Mouse (Mus musculus): ENCODE measurements around the gene Pank2. TPM values are rescaled to one million over a fixed set of nuclear protein-coding genes. Genes with fewer than 3 reads are reported as not detected.

The Pank2 gene
- polyA plus RNA-seq, 1 experiment: 65.3 TPM

DNA sequence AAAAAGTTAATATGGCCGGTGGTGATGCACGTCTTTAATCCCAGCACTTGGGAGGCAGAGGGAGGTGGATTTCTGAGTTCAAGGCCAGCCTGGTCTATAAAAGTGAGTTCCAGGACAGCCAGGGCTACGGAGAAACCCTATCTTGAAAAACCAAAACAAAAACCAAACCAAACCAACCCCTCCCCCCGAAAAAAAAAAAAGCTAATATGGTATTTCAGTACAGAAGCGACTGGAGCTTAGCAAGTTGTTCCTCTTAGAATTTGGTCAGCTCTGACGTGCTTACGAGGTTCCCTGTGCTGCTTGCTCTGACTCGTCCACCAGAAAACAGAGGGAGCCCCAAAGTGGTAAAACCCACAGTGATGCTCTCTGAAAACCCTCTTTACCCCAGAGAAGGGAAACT, 3.6 kb upstream of the Pank2 start:
- no peaks in the 10 kb centered on the region for H3K4me1 ChIP-seq (ENCODE audit: control insufficient read depth, insufficient read depth, low read length)
- TF ChIP-seq POLR2A (IDR thresholded peaks at IDR 0.05; ENCODE audit: low read depth, low read length): no peak
- H3K4me3 ChIP-seq (ENCODE audit: insufficient read depth, low read length): no peak overlapping the region
- no peak overlapping the region for H3K27ac ChIP-seq (ENCODE audit: insufficient read depth, low read length)

DNA sequence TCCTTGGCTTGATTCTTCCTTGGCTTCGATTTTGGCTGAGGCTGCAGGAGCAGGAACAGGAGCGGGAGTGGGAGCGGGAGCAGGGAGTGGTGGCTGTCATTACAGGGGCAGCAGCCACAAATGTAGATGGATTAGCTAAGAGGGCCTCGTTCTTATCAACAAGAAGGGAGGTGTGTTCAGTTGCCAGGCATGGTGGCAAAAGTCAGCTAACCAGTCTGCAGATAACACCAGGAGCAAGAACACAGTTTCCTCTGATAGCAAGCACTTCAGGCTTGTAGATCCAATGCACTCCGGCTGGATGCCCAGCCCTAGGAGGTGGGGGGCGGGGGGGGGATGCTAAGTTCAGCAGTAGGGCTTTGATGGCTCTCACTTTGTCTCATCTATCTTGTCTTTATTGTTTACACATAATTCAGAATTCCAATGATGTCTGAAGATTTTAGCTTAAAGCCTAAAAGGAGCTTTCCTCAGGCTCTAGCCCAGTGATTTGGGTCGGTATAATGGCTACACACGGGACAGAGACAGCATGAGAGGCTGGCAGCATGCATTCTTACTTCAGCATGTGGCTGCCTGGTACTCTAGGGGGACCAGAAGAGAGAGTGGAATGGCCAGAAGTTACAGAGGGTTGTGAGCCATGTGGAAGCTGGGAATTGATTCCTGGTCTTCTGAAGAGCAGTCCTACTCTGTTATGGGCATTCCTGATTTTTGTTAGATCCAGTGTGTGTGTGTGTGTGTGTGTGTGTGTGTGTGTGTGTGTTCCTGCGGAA, 1.6 kb upstream of the Pank2 start:
- no peak overlapping the region for H3K4me3 ChIP-seq (ENCODE audit: insufficient read depth, low read length)
- H3K4me1 ChIP-seq (ENCODE audit: control insufficient read depth, insufficient read depth, low read length): peaks cover 3% of the 10 kb centered on the region; the same call in 1 of the 2 replicates
- no peak overlapping the region for H3K27ac ChIP-seq (ENCODE audit: insufficient read depth, low read length)
- no peak for TF ChIP-seq CTCF (IDR thresholded peaks at IDR 0.05; ENCODE audit: borderline replicate concordance, insufficient read depth, low read length)
- TF ChIP-seq POLR2A (IDR thresholded peaks at IDR 0.05; ENCODE audit: low read depth, low read length): no peak

DNA sequence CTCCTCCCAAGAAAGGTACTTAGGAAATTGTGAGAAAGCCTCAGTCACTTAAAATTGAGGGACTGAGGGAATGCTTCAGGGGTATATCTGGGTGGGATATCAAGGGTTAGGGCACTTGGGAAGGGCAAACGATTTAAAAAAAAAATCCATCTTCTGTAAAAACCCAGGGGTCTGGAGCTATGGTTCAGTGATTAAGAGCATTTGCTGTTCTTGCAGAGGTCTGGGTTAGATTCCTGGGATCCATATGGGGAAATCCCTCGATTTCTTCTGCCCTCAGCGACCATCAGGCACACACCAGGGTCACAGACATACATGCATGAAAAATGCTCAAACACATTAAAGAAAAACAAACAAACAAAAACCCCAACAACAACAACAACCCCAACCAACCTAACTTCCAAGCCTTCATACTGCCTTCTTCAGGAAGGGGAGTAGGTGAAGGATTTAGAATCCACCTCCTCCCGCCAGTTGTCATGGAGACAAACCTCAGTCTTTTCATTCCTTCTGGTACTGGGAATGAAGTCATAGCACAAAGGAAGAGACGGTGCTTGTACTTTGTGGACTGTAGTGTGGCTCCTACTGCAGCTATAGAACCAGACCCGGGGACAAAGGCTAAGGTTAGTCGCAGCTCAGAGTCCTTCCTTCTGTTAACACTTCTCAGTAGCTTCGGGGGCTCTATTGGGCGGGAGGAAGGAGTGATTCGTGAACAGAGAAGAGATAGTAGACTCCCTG, 648 bp upstream of the Pank2 start:
- H3K27ac ChIP-seq (ENCODE audit: insufficient read depth, low read length): peak overlapping the region; percentile 91
- H3K4me3 ChIP-seq (ENCODE audit: insufficient read depth, low read length): peak overlapping the region; percentile 69
- TF ChIP-seq CTCF (IDR thresholded peaks at IDR 0.05; ENCODE audit: borderline replicate concordance, insufficient read depth, low read length): no peak
- TF ChIP-seq POLR2A (IDR thresholded peaks at IDR 0.05; ENCODE audit: low read depth, low read length): no peak

DNA sequence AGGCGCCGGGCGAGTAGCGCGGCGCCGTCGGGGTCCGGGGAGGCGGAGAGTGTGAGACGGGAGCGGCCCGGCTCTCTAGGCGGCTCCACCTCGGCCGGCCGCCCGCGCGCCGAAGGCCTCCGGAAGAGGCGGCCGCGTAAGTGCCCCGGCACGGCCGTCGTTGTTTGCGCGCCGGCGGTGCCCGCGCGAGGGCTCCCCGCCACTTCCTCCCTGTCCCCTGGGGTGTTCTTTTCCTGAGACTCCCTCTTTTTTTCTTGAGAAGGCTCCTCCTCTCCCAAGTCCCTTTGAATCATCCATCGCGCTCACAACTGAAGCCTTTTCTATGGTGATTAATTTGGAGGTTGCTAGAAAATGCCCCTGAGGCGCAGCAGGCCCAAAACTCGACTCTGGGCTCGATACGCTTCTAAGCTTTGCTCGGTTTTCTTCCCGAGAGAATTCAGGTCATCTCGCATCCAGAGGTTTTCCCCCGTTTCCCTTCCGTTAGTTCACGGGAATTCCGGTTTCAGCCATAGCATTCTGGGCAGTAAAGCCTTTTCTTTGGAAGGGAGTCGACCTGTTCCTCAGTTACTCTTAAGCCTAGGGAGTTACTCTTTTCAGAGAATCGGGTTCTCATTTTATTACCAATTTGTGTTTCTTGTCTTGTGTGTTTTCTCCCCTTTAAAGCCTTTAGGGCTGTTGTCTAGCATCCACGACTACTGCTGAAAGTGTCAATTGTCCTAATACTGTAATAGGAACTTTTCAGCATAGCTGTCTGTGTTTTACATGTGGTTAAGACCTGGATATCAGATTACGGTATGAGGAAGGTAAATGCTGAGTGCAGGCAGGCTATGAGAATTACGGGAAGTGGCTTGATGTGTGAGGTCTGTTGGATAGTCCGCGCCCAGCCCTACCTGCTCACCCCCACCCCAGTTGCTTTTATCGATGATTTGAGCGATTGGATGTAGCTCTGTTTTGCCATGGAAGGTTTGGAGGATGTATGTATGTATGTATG, 680 bp downstream of the Pank2 start:
- TF ChIP-seq CTCF (IDR thresholded peaks at IDR 0.05; ENCODE audit: borderline replicate concordance, insufficient read depth, low read length) (no peak), POLR2A (IDR thresholded peaks at IDR 0.05; ENCODE audit: low read depth, low read length) (peak; percentile 17; the same call in 1 of the 2 replicates)
- H3K4me3 ChIP-seq (ENCODE audit: insufficient read depth, low read length): peak overlapping the region; percentile 81
- H3K4me1 ChIP-seq (ENCODE audit: control insufficient read depth, insufficient read depth, low read length): peaks cover 3% of the 10 kb centered on the region; the same call in 1 of the 2 replicates
- peak overlapping the region; percentile 94 for H3K27ac ChIP-seq (ENCODE audit: insufficient read depth, low read length)

More for the DNA sequence above, 648 bp upstream of the Pank2 start:
- peaks cover 3% of the 10 kb centered on the region; the same call in 1 of the 2 replicates for H3K4me1 ChIP-seq (ENCODE audit: control insufficient read depth, insufficient read depth, low read length)

DNA sequence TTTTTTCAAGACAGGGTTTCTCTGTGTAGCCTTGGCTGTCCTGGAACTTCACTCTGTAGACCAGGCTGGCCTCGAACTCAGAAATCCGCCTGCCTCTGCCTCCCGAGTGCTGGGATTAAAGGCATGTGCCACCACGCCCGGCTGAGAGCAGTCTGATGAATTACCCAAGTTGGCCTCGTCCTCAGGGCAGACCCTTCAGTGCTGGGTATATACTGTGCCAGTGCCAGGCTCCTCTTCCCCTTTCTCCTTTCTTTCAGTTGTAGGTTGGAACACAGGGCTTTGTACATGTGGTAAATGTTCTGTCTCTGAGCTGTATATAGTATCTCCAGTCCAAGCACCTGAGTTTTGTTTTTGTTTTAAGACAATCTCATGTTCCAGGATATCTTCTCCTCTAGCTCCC, 1.7 kb downstream of the Pank2 start:
- Histone ChIP-seq H3K4me3 (ENCODE audit: insufficient read depth, low read length) (peak overlapping the region; percentile 44), H3K4me1 (ENCODE audit: control insufficient read depth, insufficient read depth, low read length) (peaks cover 3% of the 10 kb centered on the region; the same call in 1 of the 2 replicates), H3K27ac (ENCODE audit: insufficient read depth, low read length) (no peak overlapping the region)
- TF ChIP-seq POLR2A (IDR thresholded peaks at IDR 0.05; ENCODE audit: low read depth, low read length): no peak
- TF ChIP-seq CTCF (IDR thresholded peaks at IDR 0.05; ENCODE audit: borderline replicate concordance, insufficient read depth, low read length): no peak

DNA sequence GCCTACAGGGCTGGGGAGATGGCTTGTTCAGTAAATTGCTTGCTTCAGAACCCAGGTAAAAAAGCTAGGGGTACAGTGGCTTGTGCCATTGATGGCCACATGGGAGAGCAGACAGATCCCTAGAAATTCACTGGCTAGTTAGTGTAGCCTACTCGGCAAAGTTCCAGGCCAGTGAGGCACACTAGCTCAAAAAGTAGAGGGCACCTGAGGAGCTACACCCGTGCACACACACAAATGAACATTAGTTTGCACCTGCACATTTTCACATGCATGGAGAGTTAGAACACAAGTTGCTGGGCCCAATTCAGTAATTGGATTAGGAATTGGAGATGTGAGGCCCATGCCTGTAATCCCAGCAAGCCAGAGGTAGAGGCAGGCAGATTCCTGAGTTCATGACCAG, 2.8 kb downstream of the Pank2 start:
- Histone ChIP-seq H3K4me1 (ENCODE audit: control insufficient read depth, insufficient read depth, low read length) (peaks cover 3% of the 10 kb centered on the region; the same call in 1 of the 2 replicates), H3K27ac (ENCODE audit: insufficient read depth, low read length) (no peak overlapping the region), H3K4me3 (ENCODE audit: insufficient read depth, low read length) (no peak overlapping the region; the same call in 1 of the 2 replicates)
- TF ChIP-seq CTCF (IDR thresholded peaks at IDR 0.05; ENCODE audit: borderline replicate concordance, insufficient read depth, low read length): no peak
- TF ChIP-seq POLR2A (IDR thresholded peaks at IDR 0.05; ENCODE audit: low read depth, low read length): no peak

DNA sequence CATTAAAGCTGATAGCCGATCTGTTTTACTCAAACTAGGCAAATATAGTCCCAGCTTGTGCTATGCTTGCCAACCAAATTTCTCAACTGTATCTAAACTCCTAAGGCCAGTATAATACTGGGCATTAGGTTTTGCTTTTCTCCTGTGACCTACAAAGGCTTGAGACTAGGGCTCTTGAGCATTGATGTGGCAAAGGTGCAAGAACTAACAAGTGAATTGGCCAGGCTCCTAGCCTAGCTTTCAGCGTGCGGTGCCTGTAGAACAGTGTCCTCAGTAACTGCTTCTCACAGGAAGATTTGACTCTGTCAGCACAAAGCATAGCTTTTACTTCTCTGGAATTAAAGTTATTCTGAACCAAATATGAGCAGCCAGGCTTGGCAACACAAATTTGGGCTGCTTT, 13.2 kb downstream of the Pank2 start:
- no peak overlapping the region for H3K4me3 ChIP-seq (ENCODE audit: insufficient read depth, low read length)
- TF ChIP-seq CTCF (IDR thresholded peaks at IDR 0.05; ENCODE audit: borderline replicate concordance, insufficient read depth, low read length) (no peak), POLR2A (IDR thresholded peaks at IDR 0.05; ENCODE audit: low read depth, low read length) (no peak)
- no peak overlapping the region for H3K27ac ChIP-seq (ENCODE audit: insufficient read depth, low read length)
- H3K4me1 ChIP-seq (ENCODE audit: control insufficient read depth, insufficient read depth, low read length): no peaks in the 10 kb centered on the region

DNA sequence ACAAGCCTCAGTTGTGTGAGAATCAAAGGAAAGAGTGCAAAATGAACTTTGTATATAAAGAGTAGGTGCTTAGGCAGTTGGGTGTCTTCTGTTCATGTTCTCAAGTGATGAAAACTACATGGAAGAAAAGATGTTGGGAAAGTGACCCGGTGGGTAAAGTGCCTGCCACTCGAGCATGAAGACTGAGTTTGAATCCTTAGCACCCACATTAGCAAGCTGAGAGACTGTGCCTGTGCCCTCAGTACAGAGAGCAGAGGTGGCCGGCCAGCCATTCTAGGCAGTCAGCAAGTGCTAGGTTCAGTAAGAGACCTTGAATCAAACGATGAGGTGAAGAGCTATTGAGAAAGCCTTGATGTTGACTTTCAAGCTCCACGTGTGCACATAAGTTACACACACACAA, 14.4 kb downstream of the Pank2 start:
- H3K4me1 ChIP-seq (ENCODE audit: control insufficient read depth, insufficient read depth, low read length): no peaks in the 10 kb centered on the region
- TF ChIP-seq POLR2A (IDR thresholded peaks at IDR 0.05; ENCODE audit: low read depth, low read length) (no peak), CTCF (IDR thresholded peaks at IDR 0.05; ENCODE audit: borderline replicate concordance, insufficient read depth, low read length) (no peak)
- no peak overlapping the region for H3K27ac ChIP-seq (ENCODE audit: insufficient read depth, low read length)
- no peak overlapping the region for H3K4me3 ChIP-seq (ENCODE audit: insufficient read depth, low read length)

DNA sequence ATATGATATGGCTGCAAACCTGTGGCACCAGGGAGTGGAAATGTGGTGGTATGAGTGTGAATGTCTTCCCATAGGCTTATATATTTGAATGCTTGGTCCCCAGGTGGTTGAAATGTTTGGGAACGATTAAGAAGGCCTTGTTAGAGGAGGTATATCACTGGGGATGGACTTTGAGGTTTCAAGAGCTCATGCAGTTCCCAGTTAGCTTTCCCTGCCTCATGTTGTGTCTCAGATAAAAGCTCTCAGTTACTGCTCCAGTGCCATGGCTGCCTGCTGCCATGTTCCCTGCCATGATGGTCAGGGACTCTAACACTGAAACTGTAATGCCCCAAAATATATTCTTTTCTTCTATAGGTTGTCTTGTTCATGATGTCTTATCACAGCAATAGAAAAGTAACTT, 19.3 kb downstream of the Pank2 start:
- no peaks in the 10 kb centered on the region for H3K4me1 ChIP-seq (ENCODE audit: control insufficient read depth, insufficient read depth, low read length)
- H3K4me3 ChIP-seq (ENCODE audit: insufficient read depth, low read length): no peak overlapping the region
- H3K27ac ChIP-seq (ENCODE audit: insufficient read depth, low read length): no peak overlapping the region
- TF ChIP-seq POLR2A (IDR thresholded peaks at IDR 0.05; ENCODE audit: low read depth, low read length): no peak
- no peak for TF ChIP-seq CTCF (IDR thresholded peaks at IDR 0.05; ENCODE audit: borderline replicate concordance, insufficient read depth, low read length)
